Mouse (Mus musculus) gonadal fat pad, adult 2 months (tissue): Measurements from ENCODE around the gene Olfr1030. TPM values are rescaled to one million over a fixed set of nuclear protein-coding genes. Genes with fewer than 3 reads are reported as not detected.
"Not testable (repeated sequence)": the region's sequence is repeated elsewhere in the genome, so short reads cannot be mapped to it uniquely, and the experiment has no call there.

Experiments used
- DNase-seq: peaks from one replicate; pipeline ENCODE4 v3.0.0-alpha.2; 2012; ENCODE audit warnings: low read depth
- polyA plus RNA-seq: library from polyadenylated mRNA; depleted of rRNA; stranded (reverse); fragments of >200 nt; gene quantifications from 2 replicates; pipeline ENCODE4 v1.2.3, GENCODE M21; 2012; rRNA removed

Gene Olfr1030
- polyA plus RNA-seq = not detected in 2 replicates

DNA sequence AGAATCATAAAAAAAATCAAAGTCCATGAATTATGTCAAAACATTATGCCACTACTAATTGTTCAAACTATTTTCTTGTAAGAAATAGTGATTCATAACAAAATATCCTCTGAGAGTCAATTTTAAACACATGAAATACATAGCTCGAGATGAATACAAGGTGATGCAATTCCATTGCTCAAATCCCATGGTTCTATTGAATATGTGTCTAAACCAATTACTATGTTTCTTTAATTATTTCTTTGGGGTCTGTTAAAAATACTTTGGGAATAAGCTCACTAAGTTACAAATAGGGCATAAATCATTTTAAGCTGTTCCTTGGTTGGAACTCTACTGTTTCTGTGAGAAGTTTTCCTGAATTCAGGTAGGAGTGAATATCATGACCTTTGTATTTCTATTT lies at the start of gene Olfr1030:
TSS of gene Olfr1030 (plus strand) at position 301 of the 400 bp plus-strand sequence.
- no peak for DNase-seq

DNA sequence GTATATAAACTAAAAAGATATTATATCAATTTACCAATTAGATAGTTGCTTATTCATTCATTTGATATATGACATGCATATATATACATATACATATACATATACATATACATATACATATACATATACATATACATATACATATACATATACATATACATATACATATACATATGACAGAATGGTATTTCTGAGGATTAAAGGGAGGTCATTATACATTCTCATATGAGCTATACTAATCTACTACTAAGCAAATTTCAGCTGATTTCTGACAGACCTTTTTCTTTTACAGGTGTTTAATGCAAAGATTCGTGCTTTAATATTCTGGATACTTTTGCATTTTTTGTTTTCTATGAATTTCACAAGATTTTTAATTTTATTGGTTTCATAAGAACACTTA lies 28.9 kb upstream of the Olfr1030 start, which contains the start of gene Olfr1028:
TSS of gene Olfr1028 (plus strand) at position 301 of the 400 bp plus-strand sequence.
- DNase-seq = no peak

DNA sequence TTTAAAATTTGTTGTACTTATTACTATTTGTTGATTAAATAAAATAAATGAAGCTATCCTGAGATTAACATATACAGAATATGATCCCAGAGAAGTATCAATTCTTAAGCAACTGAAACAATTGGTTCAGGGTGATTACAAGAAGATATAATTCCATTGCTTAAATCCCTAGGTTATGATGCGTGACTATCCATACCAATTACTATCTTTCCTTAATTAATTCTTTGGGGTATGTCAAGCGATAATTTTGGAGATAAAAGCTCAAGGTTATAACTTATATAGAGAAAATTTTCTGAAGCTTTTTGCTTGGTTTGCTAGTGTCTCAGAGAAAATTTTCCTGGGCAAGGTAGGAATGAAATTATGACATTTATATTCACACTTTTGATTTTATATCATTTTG lies 5.5 kb upstream of the Olfr1030 start, which contains the start of gene Olfr1029:
TSS of gene Olfr1029 (plus strand) at position 301 of the 400 bp plus-strand sequence.
- DNase-seq = no peak

DNA sequence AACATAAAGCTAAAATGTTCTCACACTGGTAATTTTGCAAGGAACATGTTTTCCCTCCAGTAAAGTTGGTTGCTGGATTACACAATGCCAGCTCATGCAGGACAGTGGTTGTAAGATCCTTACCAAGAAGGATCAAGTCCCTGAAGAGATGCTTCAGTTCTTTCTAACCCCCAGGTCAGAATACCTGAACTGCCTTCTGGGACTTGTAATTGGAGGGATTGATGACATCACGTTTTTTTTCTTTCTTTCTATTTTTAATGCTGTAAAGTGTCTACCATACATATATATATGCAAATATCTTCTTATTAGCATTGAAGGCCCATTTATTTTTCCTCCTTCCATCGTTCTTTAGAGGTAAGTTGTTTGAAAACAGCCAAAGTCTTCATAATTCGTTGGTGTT lies 10.9 kb downstream of the Olfr1030 start, which contains the start of gene Olfr1031:
TSS of gene Olfr1031 (plus strand) at position 301 of the 400 bp plus-strand sequence.
- no peak for DNase-seq

DNA sequence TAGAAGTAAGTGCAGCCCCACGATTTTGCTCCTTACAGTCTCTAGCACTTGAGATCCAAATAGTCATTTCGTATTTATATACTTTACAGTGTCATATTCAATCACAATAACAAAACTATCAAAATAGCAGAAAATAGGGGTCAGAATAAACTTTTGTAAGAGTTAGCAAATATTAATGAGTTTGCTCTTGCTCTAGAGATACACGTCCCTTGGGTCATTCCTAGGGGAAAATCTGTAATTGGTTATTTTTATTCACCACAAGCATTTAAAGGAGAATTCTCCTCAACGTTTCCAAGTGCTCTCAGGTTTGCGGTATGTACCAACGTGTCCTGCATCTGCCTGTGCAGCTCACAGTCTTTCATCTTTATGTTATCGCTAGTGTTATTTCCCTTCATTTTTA lies 26.2 kb downstream of the Olfr1030 start, which contains the start of gene Olfr1032:
TSS of gene Olfr1032 (plus strand) at position 301 of the 400 bp plus-strand sequence.
- no peak for DNase-seq

DNA sequence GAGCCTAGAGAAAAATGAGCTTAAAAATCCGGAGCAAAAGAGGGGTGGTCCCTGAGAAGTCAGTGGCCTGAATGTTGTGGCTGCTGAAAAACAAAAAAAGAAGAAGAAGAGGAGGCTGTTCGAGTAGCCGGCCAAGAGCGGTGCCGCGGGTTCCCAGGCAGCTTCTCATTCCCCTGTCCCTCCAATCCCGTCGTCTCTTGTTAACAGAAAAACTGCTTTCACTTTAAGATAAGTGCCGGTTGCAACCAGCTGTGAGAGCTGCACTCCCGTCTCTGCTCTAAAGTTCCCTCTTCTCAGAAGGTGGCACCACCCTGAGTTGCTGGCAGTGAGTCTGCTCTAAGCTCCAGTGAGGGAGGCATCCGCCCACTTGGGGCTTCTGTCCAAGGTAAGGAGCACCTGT lies 41.3 kb downstream of the Olfr1030 start, which contains the start of gene Olfr1033:
TSS of gene Olfr1033 (plus strand) at position 228 of the 400 bp plus-strand sequence.
- not testable (repeated sequence) for DNase-seq

DNA sequence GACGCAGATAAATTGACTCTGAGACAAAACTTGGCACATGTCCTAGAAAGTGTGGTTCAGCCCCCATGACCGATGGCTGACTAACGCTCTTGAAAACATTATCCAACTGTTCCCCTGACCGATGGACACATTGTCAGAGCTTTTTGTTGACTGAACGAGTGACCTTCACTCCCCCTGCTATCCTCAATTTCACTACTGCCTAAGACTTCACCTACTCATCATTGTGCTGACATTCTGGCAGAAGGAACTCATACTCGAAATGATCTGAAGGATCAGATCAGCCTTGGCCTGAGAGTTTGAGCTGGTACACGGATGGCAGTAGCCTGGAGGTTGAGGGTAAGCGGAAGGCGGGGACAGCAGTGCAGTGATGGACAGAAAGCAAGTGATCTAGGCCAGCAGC lies 42.4 kb downstream of the Olfr1030 start:
- DNase-seq = not testable (repeated sequence)

Other genes with a start within 250 kb of the Olfr1030 start
- gene Olfr1012, start 216.5 kb upstream of the Olfr1030 start, polyA plus RNA-seq = not detected in 2 replicates
- not detected in 2 replicates for gene Olfr1013, start 212.2 kb upstream of the Olfr1030 start, polyA plus RNA-seq
- gene Olfr1014, start 206.6 kb upstream of the Olfr1030 start, polyA plus RNA-seq = not detected in 2 replicates
- not detected in 2 replicates for gene Olfr1015, start 197.3 kb upstream of the Olfr1030 start, polyA plus RNA-seq
- not detected in 2 replicates for gene Olfr1016, start 176.7 kb upstream of the Olfr1030 start, polyA plus RNA-seq
- gene Olfr1018, start 160.8 kb upstream of the Olfr1030 start, polyA plus RNA-seq = not detected in 2 replicates
- gene Olfr1019, start 133.8 kb upstream of the Olfr1030 start, polyA plus RNA-seq = not detected in 2 replicates
- not detected in 2 replicates for gene Olfr1020, start 132.2 kb upstream of the Olfr1030 start, polyA plus RNA-seq
- not detected in 2 replicates for gene Olfr1022, start 110.7 kb upstream of the Olfr1030 start, polyA plus RNA-seq
- gene Olfr1023, start 93.6 kb upstream of the Olfr1030 start, polyA plus RNA-seq = not detected in 2 replicates
- gene Olfr1024, start 74.2 kb upstream of the Olfr1030 start, polyA plus RNA-seq = not detected in 2 replicates
- not detected in 2 replicates for gene Olfr1025-ps1, start 64.1 kb upstream of the Olfr1030 start, polyA plus RNA-seq
- gene Olfr1026, start 57.7 kb upstream of the Olfr1030 start, polyA plus RNA-seq = not detected in 2 replicates
- not detected in 2 replicates for gene Olfr1028, start 28.8 kb upstream of the Olfr1030 start, polyA plus RNA-seq
- not detected in 2 replicates for gene Olfr1029, start 5.4 kb upstream of the Olfr1030 start, polyA plus RNA-seq
- gene Olfr1031, start 11.0 kb downstream of the Olfr1030 start, polyA plus RNA-seq = not detected in 2 replicates
- not detected in 2 replicates for gene Olfr1032, start 26.3 kb downstream of the Olfr1030 start, polyA plus RNA-seq
- gene Olfr1033, start 41.4 kb downstream of the Olfr1030 start, polyA plus RNA-seq = 0.61 and 1.0 TPM in 2 replicates
- 0.13 and 0.14 TPM in 2 replicates for gene Olfr1034, start 66.6 kb downstream of the Olfr1030 start, polyA plus RNA-seq
- gene Olfr1036, start 94.7 kb downstream of the Olfr1030 start, polyA plus RNA-seq = not detected in 2 replicates
- gene Olfr1037, start 108.1 kb downstream of the Olfr1030 start, polyA plus RNA-seq = not detected in 2 replicates
- 0.03 TPM in 1 of 2 replicates, not detected in the other for gene Olfr1039, start 156.7 kb downstream of the Olfr1030 start, polyA plus RNA-seq
- gene Olfr1040, start 167.5 kb downstream of the Olfr1030 start, polyA plus RNA-seq = not detected in 2 replicates
- not detected in 2 replicates for gene Olfr1042, start 182.6 kb downstream of the Olfr1030 start, polyA plus RNA-seq
- gene Olfr1043, start 188.2 kb downstream of the Olfr1030 start, polyA plus RNA-seq = not detected in 2 replicates
- not detected in 2 replicates for gene Olfr1044, start 198.5 kb downstream of the Olfr1030 start, polyA plus RNA-seq
- not detected in 2 replicates for gene Olfr52, start 206.4 kb downstream of the Olfr1030 start, polyA plus RNA-seq
- not detected in 2 replicates for gene Olfr1045, start 223.7 kb downstream of the Olfr1030 start, polyA plus RNA-seq
- not detected in 2 replicates for gene Olfr1046, start 240.0 kb downstream of the Olfr1030 start, polyA plus RNA-seq